Mouse (Mus musculus) kidney, postnatal 0 days (tissue): Measurements from ENCODE around the gene Nfil3. TPM values are rescaled to one million over a fixed set of nuclear protein-coding genes. Genes with fewer than 3 reads are reported as not detected.

Experiments used
- ATAC-seq: fragments of 200-750 bp; cut with Nextera tagmentation; replicated peaks from 2 replicates; pipeline ENCODE4 v1.8.0; 2017; ENCODE audit warnings: low read depth, moderate number of reproducible peaks, moderate TSS enrichment, moderate library complexity; ENCODE audit not compliant: low FRiP score
- DNase-seq: peaks from one replicate; pipeline ENCODE4 v3.0.0-alpha.2; 2016; ENCODE audit warnings: low spot score
- H3K27ac ChIP-seq: fragments of 300-500 bp; sonication (generic); 2 replicates; pipeline ENCODE4 v1.5.1; 2014; ENCODE audit warnings: mild to moderate bottlenecking
- H3K27me3 ChIP-seq: fragments of 300-500 bp; sonication (generic); 2 replicates; pipeline ENCODE4 v1.6.1; 2014; ENCODE audit warnings: low read length, mixed read lengths; ENCODE audit not compliant: insufficient read depth
- H3K36me3 ChIP-seq: fragments of 300-500 bp; sonication (generic); 2 replicates; pipeline ENCODE4 v1.6.1; 2014; ENCODE audit warnings: low read length, mixed read lengths; ENCODE audit not compliant: insufficient read depth
- H3K4me1 ChIP-seq: fragments of 300-500 bp; sonication (generic); replicated peaks from 2 replicates; pipeline ENCODE4 v1.6.1; 2014; ENCODE audit warnings: antibody characterized with exemption, low read length, mixed read lengths; ENCODE audit not compliant: insufficient read depth
- H3K4me2 ChIP-seq: fragments of 300-500 bp; sonication (generic); 2 replicates; pipeline ENCODE4 v1.6.1; 2014; ENCODE audit warnings: mild to moderate bottlenecking, low read length, moderate library complexity, mixed read lengths
- H3K4me3 ChIP-seq: fragments of 300-500 bp; sonication (generic); replicated peaks from 2 replicates; pipeline ENCODE4 v1.5.1; 2014; ENCODE audit warnings: low read depth, low read length
- H3K9ac ChIP-seq: fragments of 300-500 bp; sonication (generic); 2 replicates; pipeline ENCODE4 v1.6.1; 2014; ENCODE audit warnings: low read depth, low read length
- H3K9me3 ChIP-seq: fragments of 300-500 bp; sonication (generic); replicated peaks from 2 replicates; pipeline ENCODE4 v1.6.1; 2016; ENCODE audit warnings: low read length, inconsistent platforms, mixed read lengths
- CTCF ChIP-seq: IDR thresholded peaks from 2 replicates; pipeline ENCODE4 v1.5.1; 2016; ENCODE audit warnings: antibody characterized with exemption, low read depth, mild to moderate bottlenecking, moderate library complexity
- WGBS: fragments of 180-500 bp; shearing (Covaris S2); extraction: QIAGEN DNeasy Blood & Tissue Kit; methylation state at CpG from one replicate; pipeline ENCODE4 v1.1.7; 2014; 5-methylcytosine and 5-hydroxymethylcytosine counted together
- polyA plus RNA-seq: library from polyadenylated mRNA; unstranded; fragments of >200 nt; fragmentation: Nextera tagmentation; extraction: Ambion mirVana; gene quantifications from 2 replicates; pipeline ENCODE4 v1.2.1, GENCODE M21; 2015

The Nfil3 gene
- polyA plus RNA-seq, 1 experiment from 2014 or later: 17.1 TPM

- 67% methylated on average over 10 of the region's 10 CpGs for WGBS
- Histone ChIP-seq H3K4me2 (no peak overlapping the region), H3K4me1 (no peaks in the 10 kb centered on the region; the same call in 1 of the 2 replicates), H3K36me3 (no peaks in the 10 kb centered on the region), H3K9ac (no peak overlapping the region), H3K27ac (no peak overlapping the region), H3K9me3 (no peaks in the 10 kb centered on the region), H3K4me3 (no peak overlapping the region), H3K27me3 (no peaks in the 10 kb centered on the region)
- ATAC-seq: no peak
- DNase-seq: no peak
- no peak for TF ChIP-seq CTCF
Observed at GRCm38 (mm10) chr13:52986215-52986780, 5.4 kb upstream of the Nfil3 start.

GRCm38 (mm10) chr13:52985508-52986214 is 4.8 kb upstream of the Nfil3 start:
- Histone ChIP-seq H3K36me3 (no peaks in the 10 kb centered on the region), H3K27me3 (no peaks in the 10 kb centered on the region), H3K4me3 (no peak overlapping the region), H3K27ac (no peak overlapping the region), H3K4me1 (no peaks in the 10 kb centered on the region; the same call in 1 of the 2 replicates), H3K9ac (no peak overlapping the region), H3K4me2 (no peak overlapping the region), H3K9me3 (no peaks in the 10 kb centered on the region)
- DNase-seq (no peak), ATAC-seq (no peak)
- 84% methylated on average over 12 of the region's 12 CpGs for WGBS
- TF ChIP-seq CTCF: no peak

- Histone ChIP-seq H3K9me3 (no peaks in the 10 kb centered on the region), H3K36me3 (no peaks in the 10 kb centered on the region), H3K27me3 (no peaks in the 10 kb centered on the region), H3K9ac (no peak overlapping the region), H3K4me2 (peak overlapping the region; percentile 90; the same call in 1 of the 2 replicates), H3K4me1 (peaks cover 2% of the 10 kb centered on the region; the same call in 1 of the 2 replicates), H3K27ac (no peak overlapping the region), H3K4me3 (no peak overlapping the region)
- ATAC-seq (no peak), DNase-seq (peak; percentile 92)
- WGBS: under 1% methylated on average over 12 of the region's 12 CpGs
- peak; percentile 96 for TF ChIP-seq CTCF
Observed at GRCm38 (mm10) chr13:52982703-52983102, 1.8 kb upstream of the Nfil3 start.

- Histone ChIP-seq H3K27me3 (no peaks in the 10 kb centered on the region), H3K4me2 (peak overlapping the region; percentile 90), H3K27ac (peak overlapping the region; percentile 83), H3K4me3 (peak overlapping the region; percentile 97), H3K9me3 (no peaks in the 10 kb centered on the region), H3K36me3 (no peaks in the 10 kb centered on the region), H3K9ac (peak overlapping the region; percentile 86), H3K4me1 (peaks cover 10% of the 10 kb centered on the region; the same call in 1 of the 2 replicates)
- 2% methylated on average over 51 of the region's 51 CpGs for WGBS
- ATAC-seq (peak; percentile 27; the same call in 1 of the 2 replicates), DNase-seq (peak; percentile 41)
- TF ChIP-seq CTCF: no peak
Observed at GRCm38 (mm10) chr13:52981441-52982281, 788 bp upstream of the Nfil3 start.

- no peaks in the 10 kb centered on the region for H3K27me3 ChIP-seq
- H3K27ac ChIP-seq: peak overlapping the region; percentile 96
- peaks cover 18% of the 10 kb centered on the region; the same call in 1 of the 2 replicates for H3K4me1 ChIP-seq
- under 1% methylated on average over 76 of the region's 77 CpGs for WGBS
- no peak for TF ChIP-seq CTCF
- H3K9ac ChIP-seq: peak overlapping the region; percentile 86
- DNase-seq (peak; percentile 80), ATAC-seq (peak; percentile 55)
- H3K9me3 ChIP-seq: no peaks in the 10 kb centered on the region
- no peaks in the 10 kb centered on the region for H3K36me3 ChIP-seq
- peak overlapping the region; percentile 97 for H3K4me3 ChIP-seq
- H3K4me2 ChIP-seq: peak overlapping the region; percentile 90
Observed at GRCm38 (mm10) chr13:52980211-52980950, 492 bp downstream of the Nfil3 start.
